In genomic region chr10:12652988-12653387, GRCm38 (mm10) we compare ENCODE assay signal across 17 mouse cellular contexts.
"Had no signal": no experiment of that assay in that cellular context is flagged by ENCODE, and none has a peak within 500 bp of the region (broad histone marks: within the 10 kb centered on the region; RNA-seq: fewer than 3 reads in every experiment).

No protein-coding gene starts in this region.

- H3K27ac ChIP-seq: liver, embryonic 13.5 days; liver, embryonic 15.5 days; macrophage; midbrain, embryonic 13.5 days; midbrain, embryonic 15.5 days; neural tube, embryonic 12.5 days; stomach, embryonic 15.5 days; stomach, postnatal 0 days had no signal

- H3K4me2 ChIP-seq: liver, embryonic 11.5 days; liver, embryonic 13.5 days; liver, embryonic 15.5 days; midbrain, embryonic 11.5 days; midbrain, embryonic 13.5 days; midbrain, embryonic 15.5 days; neural tube, embryonic 12.5 days; stomach, embryonic 15.5 days had no signal

- H3K36me3 ChIP-seq: liver, embryonic 13.5 days; liver, embryonic 15.5 days; midbrain, embryonic 13.5 days; midbrain, embryonic 15.5 days; neural tube, embryonic 12.5 days had no signal

- H3K27me3 ChIP-seq: liver, embryonic 13.5 days; liver, embryonic 15.5 days; megakaryocyte, embryonic 14.5 days; midbrain, embryonic 13.5 days; midbrain, embryonic 15.5 days; neural tube, embryonic 12.5 days; stomach, embryonic 15.5 days had no signal

- H3K9me3 ChIP-seq: liver, embryonic 13.5 days; liver, embryonic 15.5 days; megakaryocyte, embryonic 14.5 days; midbrain, embryonic 13.5 days; midbrain, embryonic 15.5 days; neural tube, embryonic 12.5 days; stomach, embryonic 15.5 days had no signal

- DNase-seq: liver, embryonic 13.5 days; liver, postnatal 0 days; lung, postnatal 36 days; right cerebral cortex, postnatal 14 days; thymus, adult 2 months; thymus, postnatal 25 days; thymus, postnatal 4 days had no signal

- H3K4me1 ChIP-seq: megakaryocyte, embryonic 14.5 days; midbrain, embryonic 13.5 days; midbrain, embryonic 15.5 days; neural tube, embryonic 12.5 days; stomach, embryonic 15.5 days had no signal

- H3K9ac ChIP-seq: liver, embryonic 13.5 days; liver, embryonic 15.5 days; liver, postnatal 0 days; midbrain, embryonic 13.5 days; midbrain, embryonic 15.5 days; neural tube, embryonic 12.5 days; stomach, embryonic 15.5 days had no signal

- ATAC-seq: liver, postnatal 0 days; midbrain, embryonic 13.5 days; midbrain, embryonic 15.5 days had no signal

- H3K4me3 ChIP-seq: liver, embryonic 13.5 days; liver, embryonic 15.5 days; megakaryocyte, embryonic 14.5 days; midbrain, embryonic 13.5 days; midbrain, embryonic 15.5 days; neural tube, embryonic 12.5 days; stomach, embryonic 15.5 days had no signal
